Mouse (Mus musculus): Measurements from ENCODE around the gene Fmnl2.

GRCm38 (mm10) chr2:52839074-52839473 lies 18.6 kb upstream of the Fmnl2 start:
- no peak for TF ChIP-seq CTCF (IDR thresholded peaks at IDR 0.05; ENCODE audit: insufficient read depth, low read depth, low read length)
- no peak for TF ChIP-seq POLR2A (IDR thresholded peaks at IDR 0.05; ENCODE audit: insufficient read depth, low read depth, low read length)
